Mouse (Mus musculus): ENCODE data around the gene Stac3. TPM values are rescaled to one million over a fixed set of nuclear protein-coding genes. Genes with fewer than 3 reads are reported as not detected.

The Stac3 gene
- polyA plus RNA-seq, 1 experiment from 2014 or later: 0.32 TPM

- no peak for DNase-seq (ENCODE audit: low spot score)
- Histone ChIP-seq H3K27ac (ENCODE audit: low read depth) (no peak overlapping the region), H3K36me3 (ENCODE audit: control insufficient read depth, insufficient read depth, low read length) (no peaks in the 10 kb centered on the region), H3K4me2 (ENCODE audit: low read length) (no peak overlapping the region), H3K27me3 (replicated peaks; ENCODE audit: control insufficient read depth, insufficient read depth, low read length) (peaks cover 89% of the 10 kb centered on the region), H3K9me3 (ENCODE audit: control insufficient read depth, low read length) (no peaks in the 10 kb centered on the region), H3K4me3 (ENCODE audit: low read depth, low read length) (no peak overlapping the region), H3K9ac (ENCODE audit: low read length) (no peak overlapping the region), H3K4me1 (replicated peaks; ENCODE audit: control insufficient read depth, insufficient read depth, low read length) (peaks cover 13% of the 10 kb centered on the region)
- ATAC-seq (replicated peaks; ENCODE audit: low FRiP score, low TSS enrichment, low read depth): no peak
- 5% methylated on average over 17 of the region's 17 CpGs for WGBS
Measured at GRCm38 (mm10) chr10:127527481-127527880, 26.0 kb downstream of the Stac3 start.

- H3K4me3 ChIP-seq (ENCODE audit: low read depth, low read length): no peak overlapping the region
- peaks cover 25% of the 10 kb centered on the region for H3K4me1 ChIP-seq (replicated peaks; ENCODE audit: control insufficient read depth, insufficient read depth, low read length)
- no peak overlapping the region for H3K9ac ChIP-seq (ENCODE audit: low read length)
- no peak for ATAC-seq (replicated peaks; ENCODE audit: low FRiP score, low TSS enrichment, low read depth)
- H3K36me3 ChIP-seq (ENCODE audit: control insufficient read depth, insufficient read depth, low read length): no peaks in the 10 kb centered on the region
- no peak for DNase-seq (ENCODE audit: low spot score)
- H3K27me3 ChIP-seq (replicated peaks; ENCODE audit: control insufficient read depth, insufficient read depth, low read length): peaks cover 100% of the 10 kb centered on the region
- peak overlapping the region; percentile 22; the same call in 1 of the 2 replicates for H3K4me2 ChIP-seq (ENCODE audit: low read length)
- no peak overlapping the region for H3K27ac ChIP-seq (ENCODE audit: low read depth)
- H3K9me3 ChIP-seq (ENCODE audit: control insufficient read depth, low read length): no peaks in the 10 kb centered on the region
- under 1% methylated on average over 19 of the region's 25 CpGs for WGBS
Measured at GRCm38 (mm10) chr10:127530945-127531344, 29.5 kb downstream of the Stac3 start.

GRCm38 (mm10) chr10:127531548-127531947 lies 30.1 kb downstream of the Stac3 start:
- peaks cover 20% of the 10 kb centered on the region for H3K4me1 ChIP-seq (replicated peaks; ENCODE audit: control insufficient read depth, insufficient read depth, low read length)
- no peak overlapping the region for H3K9ac ChIP-seq (ENCODE audit: low read length)
- no peak overlapping the region for H3K27ac ChIP-seq (ENCODE audit: low read depth)
- no peaks in the 10 kb centered on the region for H3K9me3 ChIP-seq (ENCODE audit: control insufficient read depth, low read length)
- no peak for DNase-seq (ENCODE audit: low spot score)
- 1% methylated on average over 4 of the region's 4 CpGs for WGBS
- H3K4me2 ChIP-seq (ENCODE audit: low read length): no peak overlapping the region
- peaks cover 100% of the 10 kb centered on the region for H3K27me3 ChIP-seq (replicated peaks; ENCODE audit: control insufficient read depth, insufficient read depth, low read length)
- no peak overlapping the region for H3K4me3 ChIP-seq (ENCODE audit: low read depth, low read length)
- no peak for ATAC-seq (replicated peaks; ENCODE audit: low FRiP score, low TSS enrichment, low read depth)
- H3K36me3 ChIP-seq (ENCODE audit: control insufficient read depth, insufficient read depth, low read length): no peaks in the 10 kb centered on the region

- H3K4me2 ChIP-seq (ENCODE audit: low read length): peak within 1 kb of the TSS; percentile 84
- peaks cover 8% of the 10 kb centered on the region; the same call in 1 of the 2 replicates for H3K36me3 ChIP-seq (ENCODE audit: control insufficient read depth, insufficient read depth, low read length)
- peak; percentile 22; the same call in 1 of the 2 replicates for ATAC-seq (replicated peaks; ENCODE audit: low FRiP score, low TSS enrichment, low read depth)
- peak within 1 kb of the TSS; percentile 42 for H3K4me3 ChIP-seq (ENCODE audit: low read depth, low read length)
- peaks cover 16% of the 10 kb centered on the region for H3K4me1 ChIP-seq (replicated peaks; ENCODE audit: control insufficient read depth, insufficient read depth, low read length)
- 1% methylated on average over 54 of the region's 78 CpGs for WGBS
- H3K9ac ChIP-seq (ENCODE audit: low read length): no peak within 1 kb of the TSS
- DNase-seq (ENCODE audit: low spot score): no peak
- no peak within 1 kb of the TSS for H3K27ac ChIP-seq (ENCODE audit: low read depth)
- H3K9me3 ChIP-seq (ENCODE audit: control insufficient read depth, low read length): no peaks in the 10 kb centered on the region
- H3K27me3 ChIP-seq (replicated peaks; ENCODE audit: control insufficient read depth, insufficient read depth, low read length): peaks cover 73% of the 10 kb centered on the region
Measured at GRCm38 (mm10) chr10:127534036-127534928, 32.8 kb downstream of the Stac3 start, which contains the start of gene Nxph4. Gene Nxph4 (minus strand): TSS chr10:127534559.

- peak overlapping the region; percentile 42 for H3K4me3 ChIP-seq (ENCODE audit: low read depth, low read length)
- peaks cover 16% of the 10 kb centered on the region for H3K4me1 ChIP-seq (replicated peaks; ENCODE audit: control insufficient read depth, insufficient read depth, low read length)
- 2% methylated on average over 28 of the region's 30 CpGs for WGBS
- H3K27me3 ChIP-seq (replicated peaks; ENCODE audit: control insufficient read depth, insufficient read depth, low read length): peaks cover 66% of the 10 kb centered on the region
- 0 out of 2 replicates have a peak, but pooled peaks have one; percentile 5 for ATAC-seq (replicated peaks; ENCODE audit: low FRiP score, low TSS enrichment, low read depth)
- no peak overlapping the region for H3K27ac ChIP-seq (ENCODE audit: low read depth)
- peak overlapping the region; percentile 84 for H3K4me2 ChIP-seq (ENCODE audit: low read length)
- peaks cover 15% of the 10 kb centered on the region for H3K36me3 ChIP-seq (ENCODE audit: control insufficient read depth, insufficient read depth, low read length)
- H3K9ac ChIP-seq (ENCODE audit: low read length): no peak overlapping the region
- H3K9me3 ChIP-seq (ENCODE audit: control insufficient read depth, low read length): no peaks in the 10 kb centered on the region
- DNase-seq (ENCODE audit: low spot score): no peak
Measured at GRCm38 (mm10) chr10:127534929-127535384, 33.5 kb downstream of the Stac3 start.

- Histone ChIP-seq H3K9me3 (ENCODE audit: control insufficient read depth, low read length) (no peaks in the 10 kb centered on the region), H3K27me3 (replicated peaks; ENCODE audit: control insufficient read depth, insufficient read depth, low read length) (peaks cover 48% of the 10 kb centered on the region), H3K9ac (ENCODE audit: low read length) (no peak overlapping the region), H3K36me3 (ENCODE audit: control insufficient read depth, insufficient read depth, low read length) (peaks cover 32% of the 10 kb centered on the region), H3K4me3 (ENCODE audit: low read depth, low read length) (no peak overlapping the region), H3K27ac (ENCODE audit: low read depth) (no peak overlapping the region), H3K4me1 (replicated peaks; ENCODE audit: control insufficient read depth, insufficient read depth, low read length) (peaks cover 16% of the 10 kb centered on the region), H3K4me2 (ENCODE audit: low read length) (no peak overlapping the region)
- no peak for DNase-seq (ENCODE audit: low spot score)
- ATAC-seq (replicated peaks; ENCODE audit: low FRiP score, low TSS enrichment, low read depth): no peak
- 16% methylated on average over 8 of the region's 8 CpGs for WGBS
Measured at GRCm38 (mm10) chr10:127536586-127537314, 35.3 kb downstream of the Stac3 start.

- ATAC-seq (replicated peaks; ENCODE audit: low FRiP score, low TSS enrichment, low read depth) (peak; percentile 18; the same call in 1 of the 2 replicates), DNase-seq (ENCODE audit: low spot score) (peak; percentile 87)
- Histone ChIP-seq H3K4me1 (replicated peaks; ENCODE audit: control insufficient read depth, insufficient read depth, low read length) (peaks cover 16% of the 10 kb centered on the region), H3K27me3 (replicated peaks; ENCODE audit: control insufficient read depth, insufficient read depth, low read length) (peaks cover 36% of the 10 kb centered on the region), H3K4me3 (ENCODE audit: low read depth, low read length) (no peak overlapping the region), H3K27ac (ENCODE audit: low read depth) (no peak overlapping the region), H3K4me2 (ENCODE audit: low read length) (no peak overlapping the region), H3K9ac (ENCODE audit: low read length) (no peak overlapping the region), H3K9me3 (ENCODE audit: control insufficient read depth, low read length) (no peaks in the 10 kb centered on the region), H3K36me3 (ENCODE audit: control insufficient read depth, insufficient read depth, low read length) (peaks cover 44% of the 10 kb centered on the region)
- WGBS: 28% methylated on average over 7 of the region's 7 CpGs
Measured at GRCm38 (mm10) chr10:127537854-127538583, 36.5 kb downstream of the Stac3 start.

GRCm38 (mm10) chr10:127541510-127541909 lies 40.0 kb downstream of the Stac3 start:
- no peak for ATAC-seq (replicated peaks; ENCODE audit: low FRiP score, low TSS enrichment, low read depth)
- Histone ChIP-seq H3K27me3 (replicated peaks; ENCODE audit: control insufficient read depth, insufficient read depth, low read length) (peaks cover under 1% of the 10 kb centered on the region), H3K9ac (ENCODE audit: low read length) (no peak overlapping the region), H3K9me3 (ENCODE audit: control insufficient read depth, low read length) (no peaks in the 10 kb centered on the region), H3K4me2 (ENCODE audit: low read length) (no peak overlapping the region), H3K4me1 (replicated peaks; ENCODE audit: control insufficient read depth, insufficient read depth, low read length) (no peaks in the 10 kb centered on the region; the same call in 1 of the 2 replicates), H3K4me3 (ENCODE audit: low read depth, low read length) (no peak overlapping the region), H3K27ac (ENCODE audit: low read depth) (no peak overlapping the region), H3K36me3 (ENCODE audit: control insufficient read depth, insufficient read depth, low read length) (peaks cover 79% of the 10 kb centered on the region)
- DNase-seq (ENCODE audit: low spot score): no peak
- 95% methylated on average over 8 of the region's 8 CpGs for WGBS

All from intestine, embryonic 14.5 days (tissue).